Mouse (Mus musculus) adrenal gland, postnatal 14 days (tissue): ENCODE data around the gene Fbxl17. TPM values are rescaled to one million over a fixed set of nuclear protein-coding genes. Genes with fewer than 3 reads are reported as not detected.

Experiments used
- DNase-seq: peaks from one replicate; pipeline ENCODE4 v3.0.0; 2021; ENCODE audit warnings: mixed read lengths
- total RNA-seq: library from RNA; stranded (reverse); gene quantifications from 2 replicates; pipeline ENCODE4 v1.2.3, GENCODE M21; 2021

The Fbxl17 gene
- total RNA-seq, 1 experiment from 2014 or later: 30.8 TPM

- DNase-seq: no peak
Measured at GRCm38 (mm10) chr17:63209151-63209550, 290.7 kb downstream of the Fbxl17 start.

GRCm38 (mm10) chr17:63208346-63208745 lies 291.5 kb downstream of the Fbxl17 start:
- no peak for DNase-seq

GRCm38 (mm10) chr17:63207714-63208113 lies 292.1 kb downstream of the Fbxl17 start:
- no peak for DNase-seq

DNA sequence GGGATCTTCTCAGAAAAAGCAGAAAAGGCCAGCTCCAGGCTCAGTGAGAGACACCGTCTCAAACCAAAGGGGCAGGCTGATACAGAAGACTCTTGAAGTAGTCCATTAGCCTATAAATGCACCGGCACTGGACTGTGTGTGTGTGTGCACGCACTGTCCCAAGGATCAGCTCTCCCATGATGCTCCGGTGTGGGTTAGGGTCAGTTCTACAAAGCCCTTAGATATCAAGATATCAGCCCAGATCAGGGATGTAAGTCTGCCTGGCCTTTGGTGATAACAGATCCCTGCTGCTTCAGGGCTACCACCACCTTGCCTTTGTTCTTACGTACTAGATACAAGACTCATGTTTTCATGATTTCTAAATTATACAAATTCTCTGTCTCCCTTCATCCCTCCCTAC lies 294.5 kb downstream of the Fbxl17 start:
- no peak for DNase-seq

DNA sequence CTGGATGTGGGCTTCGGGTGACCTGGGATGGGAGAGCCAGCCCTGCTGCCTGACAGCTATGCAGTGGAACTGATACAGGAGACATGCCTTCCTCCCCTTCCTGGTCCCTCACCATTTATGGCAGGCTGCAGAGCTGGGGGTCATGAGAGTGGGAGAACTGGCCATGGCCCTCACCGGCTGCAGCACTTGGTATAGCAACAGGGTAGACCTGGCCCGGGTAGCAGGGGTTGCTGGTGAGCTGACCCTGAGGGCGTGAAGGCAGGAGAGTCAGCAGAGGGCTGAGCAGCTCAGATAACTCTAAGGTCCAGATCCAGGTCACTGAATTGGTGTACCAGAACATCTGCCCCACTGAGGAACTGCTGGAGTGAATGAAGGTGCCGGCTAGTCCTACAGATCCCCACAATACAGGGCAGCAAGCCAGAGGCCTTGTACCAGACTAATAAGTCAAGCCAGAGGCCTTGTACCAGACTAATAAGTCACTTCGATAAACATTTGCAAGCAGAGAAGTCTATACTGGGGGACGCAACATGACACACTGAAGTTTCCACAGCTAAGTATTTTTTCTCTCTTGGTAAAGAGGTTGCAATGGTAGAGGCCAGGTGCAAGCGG lies 296.1 kb downstream of the Fbxl17 start:
- DNase-seq: peak; percentile 77

DNA sequence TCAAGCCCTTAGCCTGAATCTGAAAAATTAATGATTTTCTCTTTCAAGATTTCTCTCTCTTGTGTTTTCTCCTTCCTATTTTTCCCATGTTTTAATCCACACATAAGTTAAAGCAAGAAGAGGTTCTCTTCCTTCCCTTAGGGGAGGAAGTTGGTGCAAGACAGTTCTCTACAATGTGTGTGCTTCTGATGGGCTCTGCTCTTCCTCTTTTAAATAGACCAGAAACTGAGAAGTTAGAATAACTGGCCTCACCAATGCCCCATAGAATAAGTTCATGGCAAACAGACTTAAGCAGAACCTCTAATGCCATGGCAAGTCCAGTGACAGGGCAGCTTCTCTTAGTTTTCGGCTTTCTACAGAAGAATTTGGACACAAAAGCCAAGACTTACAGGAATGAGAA lies 301.1 kb downstream of the Fbxl17 start:
- DNase-seq: no peak

GRCm38 (mm10) chr17:63195496-63195895 lies 304.3 kb downstream of the Fbxl17 start:
- DNase-seq: no peak

GRCm38 (mm10) chr17:63193196-63193595 lies 306.6 kb downstream of the Fbxl17 start:
- no peak for DNase-seq

DNA sequence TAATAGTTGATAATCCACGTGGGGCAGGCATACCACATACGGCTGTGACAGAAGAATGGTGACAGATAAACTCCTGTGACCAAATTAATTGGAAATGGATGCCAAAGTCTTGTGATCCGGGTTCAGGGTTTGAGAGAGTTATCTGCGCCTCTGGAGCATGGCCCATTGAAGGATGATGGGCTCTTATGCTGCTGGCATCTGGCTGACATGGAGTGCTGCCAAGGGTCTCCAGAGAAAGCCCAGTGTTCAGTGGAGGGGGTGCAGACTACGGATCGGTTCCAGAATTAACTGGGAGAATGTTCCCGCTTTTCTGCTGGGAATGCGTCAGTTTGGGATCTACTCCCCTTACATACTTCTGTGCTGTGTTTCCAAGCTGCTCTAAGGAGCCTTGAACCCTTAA lies 308.5 kb downstream of the Fbxl17 start:
- no peak for DNase-seq

- DNase-seq: no peak
Measured at GRCm38 (mm10) chr17:63189274-63189673, 310.5 kb downstream of the Fbxl17 start.

- peak; percentile 62 for DNase-seq
Measured at GRCm38 (mm10) chr17:63185531-63185930, 314.3 kb downstream of the Fbxl17 start.

GRCm38 (mm10) chr17:63184844-63185504 lies 314.8 kb downstream of the Fbxl17 start:
- DNase-seq: no peak

- DNase-seq: no peak
Measured at GRCm38 (mm10) chr17:63183431-63183830, 316.4 kb downstream of the Fbxl17 start.

DNA sequence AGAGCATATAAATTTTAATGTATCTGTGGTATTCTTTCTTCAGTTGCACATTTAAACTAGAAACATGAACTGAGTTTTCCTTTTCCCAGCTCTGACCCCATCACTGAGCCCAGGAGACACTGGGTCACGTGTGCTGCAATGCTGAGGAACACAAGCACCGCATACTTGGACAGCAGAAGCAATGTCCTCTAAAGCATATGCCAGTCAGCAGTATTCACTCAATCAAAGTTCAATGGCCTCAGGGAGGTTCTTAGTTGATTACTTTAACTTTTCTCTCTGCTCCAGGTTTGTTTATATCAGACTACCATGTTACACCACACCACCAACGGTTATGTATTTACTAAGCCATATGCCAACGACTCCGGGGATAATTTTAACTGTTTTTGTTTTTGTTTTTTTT lies 318.2 kb downstream of the Fbxl17 start:
- DNase-seq: no peak

DNA sequence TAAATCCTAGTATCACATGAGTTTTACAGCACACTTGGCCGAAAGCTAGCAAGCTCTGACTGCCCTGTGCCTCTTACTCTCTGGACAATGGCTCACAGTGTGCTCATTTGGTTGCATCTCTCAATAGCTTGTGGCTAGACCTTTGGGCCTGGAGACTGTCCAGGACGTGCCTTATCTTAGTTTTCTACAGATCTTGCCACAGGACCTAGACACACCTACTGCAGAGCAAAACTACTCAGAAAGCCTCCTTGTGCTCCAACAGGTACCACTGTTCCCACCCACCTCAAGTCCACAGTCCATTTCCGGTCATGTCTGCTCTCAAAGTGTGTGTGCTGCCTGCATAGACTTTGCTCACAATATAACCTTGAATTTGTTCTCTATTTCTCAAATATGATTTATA lies 319.8 kb downstream of the Fbxl17 start:
- no peak for DNase-seq

DNA sequence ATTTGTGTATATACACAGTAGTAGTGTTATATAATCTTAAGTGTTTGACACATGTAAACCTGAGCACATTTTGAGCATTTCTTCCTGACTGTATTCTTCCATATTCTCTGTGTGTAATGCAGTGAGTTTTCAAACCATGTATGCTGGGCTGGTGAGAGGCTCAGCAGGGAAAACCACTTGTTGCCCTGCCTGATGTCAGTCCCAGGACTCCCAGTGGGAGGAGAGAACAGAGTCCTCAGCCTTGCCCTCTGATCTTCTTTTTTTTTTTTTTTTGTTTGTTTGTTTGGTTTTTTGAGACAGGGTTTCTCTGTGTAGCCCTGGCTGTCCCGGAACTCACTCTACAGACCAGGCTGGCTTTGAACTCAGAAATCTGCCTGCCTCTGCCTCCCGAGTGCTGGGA lies 321.5 kb downstream of the Fbxl17 start:
- no peak for DNase-seq

DNA sequence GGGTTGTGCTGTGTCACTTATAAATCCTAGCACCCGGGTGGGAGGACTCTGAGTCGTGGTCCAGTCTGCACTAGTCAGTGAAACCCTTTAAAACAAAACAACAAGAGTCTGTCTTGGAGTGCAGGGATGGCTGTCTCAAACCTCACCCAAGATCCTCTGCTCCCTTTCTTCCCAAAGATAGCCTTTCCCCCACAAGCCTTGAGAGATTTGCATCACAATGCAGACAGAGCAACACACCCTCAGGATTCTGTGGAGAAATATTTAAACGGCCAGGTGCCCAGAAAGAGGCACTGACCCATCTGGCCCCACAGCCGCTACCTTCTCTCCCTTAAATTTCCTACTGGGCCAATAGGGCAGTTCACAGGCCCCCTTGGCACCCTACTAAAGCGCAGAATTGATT lies 323.4 kb downstream of the Fbxl17 start:
- no peak for DNase-seq

GRCm38 (mm10) chr17:63172697-63173096 lies 327.1 kb downstream of the Fbxl17 start:
- DNase-seq: no peak

DNA sequence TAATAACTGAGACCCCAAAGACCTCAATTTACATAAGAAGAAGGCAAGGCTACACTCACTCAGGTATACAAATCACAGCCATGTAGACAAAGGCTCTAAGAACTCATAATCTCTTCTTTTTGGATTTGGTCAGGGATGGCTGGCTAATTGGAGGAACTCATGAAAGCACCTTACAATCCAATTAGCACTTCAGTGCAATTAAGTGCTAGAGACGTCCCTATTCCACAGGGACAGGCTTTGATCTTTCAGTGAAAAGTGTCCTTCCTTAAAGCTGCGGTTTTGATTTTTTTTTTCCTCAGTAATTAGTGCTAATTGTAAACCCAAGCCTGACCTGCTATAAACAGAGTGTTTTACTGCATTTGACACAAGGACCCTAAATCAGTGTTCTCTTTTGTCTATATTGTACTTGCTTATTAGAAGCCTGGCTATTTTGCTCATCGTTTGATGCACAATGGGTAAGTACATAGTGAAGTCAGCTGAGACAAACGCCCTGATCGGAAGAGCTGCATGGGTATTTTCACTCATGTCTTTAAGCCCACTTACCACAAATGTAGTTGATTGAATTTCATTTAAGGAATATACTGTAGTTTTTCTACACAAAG lies 327.8 kb downstream of the Fbxl17 start:
- DNase-seq: no peak

- DNase-seq: peak; percentile 16
Measured at GRCm38 (mm10) chr17:63171264-63171663, 328.6 kb downstream of the Fbxl17 start.

GRCm38 (mm10) chr17:63168019-63168788 lies 331.6 kb downstream of the Fbxl17 start:
- DNase-seq: no peak

- no peak for DNase-seq
Measured at GRCm38 (mm10) chr17:63167248-63167647, 332.6 kb downstream of the Fbxl17 start.

DNA sequence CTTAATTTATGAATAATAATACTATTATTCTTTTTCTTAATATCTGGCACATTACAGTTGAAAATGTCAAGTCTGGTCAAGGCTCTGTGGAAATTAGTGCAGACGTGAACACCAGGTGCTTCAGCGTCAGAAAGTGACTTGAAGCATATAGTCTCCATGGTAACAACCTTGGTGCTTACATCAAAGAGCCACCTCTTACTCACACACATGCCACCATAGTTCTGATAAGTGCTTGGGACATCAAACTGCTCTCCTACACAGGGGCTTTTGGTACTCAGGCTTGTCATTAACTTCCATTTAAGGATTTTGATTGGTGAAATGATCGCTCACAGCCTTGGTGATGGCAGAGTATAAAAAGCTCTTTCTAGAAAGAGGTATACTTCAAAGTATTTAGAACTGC lies 333.1 kb downstream of the Fbxl17 start:
- DNase-seq: no peak
